Mouse (Mus musculus) neutrophil, adult 5-6 weeks (primary cell): Measurements from ENCODE around the gene Osbpl5. TPM values are rescaled to one million over a fixed set of nuclear protein-coding genes. Genes with fewer than 3 reads are reported as not detected.

ENCODE experiments used
- ATAC-seq: fragments of 151-379, 151-347 bp; 2 replicates; pipeline ENCODE4 v1.8.0; 2017; ENCODE audit warnings: mild to moderate bottlenecking, moderate TSS enrichment; ENCODE audit not compliant: insufficient number of reproducible peaks, poor library complexity, low FRiP score, severe bottlenecking; ENCODE audit errors: extremely low read depth
- total RNA-seq: library from RNA; stranded (forward); fragments of 200-1000 nt; gene quantifications from 2 replicates; pipeline ENCODE4 v1.2.3, GENCODE M21; 2017

The Osbpl5 gene
- total RNA-seq, 1 experiment from 2014 or later, result 36.1 TPM

GRCm38 (mm10) chr7:143757696-143758095, 911 bp upstream of the Osbpl5 start:
- ATAC-seq, result no peak

- peak; percentile 83 for ATAC-seq
Measured at GRCm38 (mm10) chr7:143757027-143757390, 224 bp upstream of the Osbpl5 start.

- no peak for ATAC-seq
Measured at GRCm38 (mm10) chr7:143755357-143756124, 1.2 kb downstream of the Osbpl5 start.

GRCm38 (mm10) chr7:143753990-143754715, 2.6 kb downstream of the Osbpl5 start:
- ATAC-seq, result peak; percentile 38; the same call in 1 of the 2 replicates

GRCm38 (mm10) chr7:143752606-143753005, 4.2 kb downstream of the Osbpl5 start:
- no peak for ATAC-seq

GRCm38 (mm10) chr7:143752056-143752455, 4.7 kb downstream of the Osbpl5 start:
- ATAC-seq, result no peak

GRCm38 (mm10) chr7:143751380-143751779, 5.4 kb downstream of the Osbpl5 start:
- no peak for ATAC-seq

- ATAC-seq, result no peak
Measured at GRCm38 (mm10) chr7:143749045-143749444, 7.7 kb downstream of the Osbpl5 start.

- ATAC-seq, result peak; percentile 71; the same call in 1 of the 2 replicates
Measured at GRCm38 (mm10) chr7:143748041-143748868, 8.5 kb downstream of the Osbpl5 start.

GRCm38 (mm10) chr7:143740653-143741052, 16.1 kb downstream of the Osbpl5 start:
- ATAC-seq, result no peak

GRCm38 (mm10) chr7:143739511-143740461, 17.0 kb downstream of the Osbpl5 start:
- no peak for ATAC-seq

GRCm38 (mm10) chr7:143738601-143739006, 18.2 kb downstream of the Osbpl5 start:
- no peak for ATAC-seq

- ATAC-seq, result no peak
Measured at GRCm38 (mm10) chr7:143738194-143738593, 18.6 kb downstream of the Osbpl5 start.

- no peak for ATAC-seq
Measured at GRCm38 (mm10) chr7:143733746-143734145, 23.0 kb downstream of the Osbpl5 start.

GRCm38 (mm10) chr7:143729886-143730285, 26.9 kb downstream of the Osbpl5 start:
- no peak for ATAC-seq

- ATAC-seq, result no peak
Measured at GRCm38 (mm10) chr7:143726396-143726795, 30.4 kb downstream of the Osbpl5 start.

- no peak for ATAC-seq
Measured at GRCm38 (mm10) chr7:143723841-143724240, 32.9 kb downstream of the Osbpl5 start.

GRCm38 (mm10) chr7:143722646-143723045, 34.1 kb downstream of the Osbpl5 start:
- ATAC-seq, result no peak
